8 mouse cellular contexts compared by ENCODE assay signal in genomic region chr13:98205111-98205510, GRCm38 (mm10). TPM values are rescaled to one million over a fixed set of nuclear protein-coding genes. Genes with fewer than 3 reads are reported as not detected.
DNase-seq lines count a peak whose midpoint lies in the region; ATAC-seq and TF ChIP-seq lines count a peak whose summit lies in the region.

No protein-coding gene starts in this region.

- H3K27ac ChIP-seq in lung, embryonic 14.5 days (ENCODE audit: low read depth) = peak overlapping the region; percentile 52
- no peak overlapping the region for H3K27ac ChIP-seq in limb, embryonic 13.5 days
- H3K27ac ChIP-seq in stomach, embryonic 15.5 days = peak overlapping the region; percentile 91

- 15% methylated on average over 8 of the region's 8 CpGs for WGBS in lung, embryonic 14.5 days
- WGBS in limb, embryonic 13.5 days = 18% methylated on average over 8 of the region's 8 CpGs
- WGBS in stomach, embryonic 15.5 days = 19% methylated on average over 8 of the region's 8 CpGs

- no peaks in the 10 kb centered on the region for H3K9me3 ChIP-seq in lung, embryonic 14.5 days (ENCODE audit: low read depth, low read length)
- H3K9me3 ChIP-seq in limb, embryonic 13.5 days = no peaks in the 10 kb centered on the region
- no peaks in the 10 kb centered on the region for H3K9me3 ChIP-seq in stomach, embryonic 15.5 days

- H3K4me1 ChIP-seq in lung, embryonic 14.5 days (ENCODE audit: insufficient read depth) = no peaks in the 10 kb centered on the region; the same call in 1 of the 2 replicates
- H3K4me1 ChIP-seq in limb, embryonic 13.5 days = peaks cover 18% of the 10 kb centered on the region; the same call in 1 of the 2 replicates
- H3K4me1 ChIP-seq in stomach, embryonic 15.5 days = peaks cover 8% of the 10 kb centered on the region; the same call in 1 of the 2 replicates

- no peak overlapping the region for H3K9ac ChIP-seq in lung, embryonic 14.5 days
- 0 out of 2 replicates have a peak overlapping the region, but pooled peaks have one; percentile 73 for H3K9ac ChIP-seq in limb, embryonic 13.5 days
- H3K9ac ChIP-seq in stomach, embryonic 15.5 days = no peak overlapping the region

- TF ChIP-seq CTCF in lung, embryonic 14.5 days (IDR thresholded peaks at IDR 0.05; ENCODE audit: low read depth) = no peak

- peak; percentile 18 to 51 for DNase-seq in adrenal gland, adult (ENCODE audit: inconsistent age in 2 of 2, low spot score in 1 of 2)
- DNase-seq in adrenal gland, postnatal 36 days = no peak
- peak; percentile 24 for DNase-seq in lung, embryonic 14.5 days
- no peak for DNase-seq in lung, postnatal 25 days (ENCODE audit: low spot score)
- no peak for DNase-seq in left cerebral cortex, adult 18-20 months (ENCODE audit: low spot score in 2 of 2)

- peak overlapping the region; percentile 98 for H3K4me2 ChIP-seq in lung, embryonic 14.5 days
- peak overlapping the region; percentile 96 for H3K4me2 ChIP-seq in limb, embryonic 13.5 days (replicated peaks)
- peak overlapping the region; percentile 93 for H3K4me2 ChIP-seq in stomach, embryonic 15.5 days

- H3K27me3 ChIP-seq in lung, embryonic 14.5 days (ENCODE audit: insufficient read depth, low read length) = 0 out of 2 replicates have a peak, but pooled peaks cover 2% of the 10 kb centered on the region
- H3K27me3 ChIP-seq in limb, embryonic 13.5 days = peaks cover 19% of the 10 kb centered on the region
- H3K27me3 ChIP-seq in stomach, embryonic 15.5 days (replicated peaks) = no peaks in the 10 kb centered on the region

- H3K4me3 ChIP-seq in lung, embryonic 14.5 days (ENCODE audit: low read depth, low read length) = peak overlapping the region; percentile 54
- peak overlapping the region; percentile 65 for H3K4me3 ChIP-seq in limb, embryonic 13.5 days
- H3K4me3 ChIP-seq in stomach, embryonic 15.5 days (replicated peaks) = peak overlapping the region; percentile 60

- H3K36me3 ChIP-seq in lung, embryonic 14.5 days (ENCODE audit: insufficient read depth) = no peaks in the 10 kb centered on the region
- H3K36me3 ChIP-seq in limb, embryonic 13.5 days = no peaks in the 10 kb centered on the region
- no peaks in the 10 kb centered on the region for H3K36me3 ChIP-seq in stomach, embryonic 15.5 days

- ATAC-seq in lung, embryonic 14.5 days (ENCODE audit: insufficient read depth) = peak; percentile 64; the same call in 1 of the 2 replicates
- 0 out of 2 replicates have a peak, but pooled peaks have one; percentile 7 for ATAC-seq in limb, embryonic 13.5 days (ENCODE audit: low FRiP score, low read depth)
- ATAC-seq in stomach, embryonic 15.5 days (ENCODE audit: insufficient read depth, low FRiP score, low read depth) = peak; percentile 19; the same call in 1 of the 2 replicates
- ATAC-seq in activated CD4-positive, CD25-positive, alpha-beta regulatory T cell, adult 4 months = no peak

RNA-seq across cellular contexts. Expression of gene Arhgef28, which starts 1.1 kb away (rescaled TPM):
- total RNA-seq in adrenal gland, postnatal 36 days (2021) = 10 to 100 TPM; 13.7 to 19.4 TPM
- polyA plus RNA-seq in lung, embryonic 14.5 days (2014; fragmentation: Nextera tagmentation; extraction: Ambion mirVana) = 14.7 and 15.0 TPM in 2 replicates
- polyA plus RNA-seq in limb, embryonic 13.5 days (2015; fragmentation: Nextera tagmentation; extraction: Ambion mirVana) = 25.0 and 26.2 TPM in 2 replicates
- 23.7 and 25.9 TPM in 2 replicates for polyA plus RNA-seq in stomach, embryonic 15.5 days (2015; fragmentation: Nextera tagmentation; extraction: Ambion mirVana)
- under 1 TPM in 1 of 2 experiments, not detected in 1; 0.08 TPM for polyA plus RNA-seq in activated CD4-positive, CD25-positive, alpha-beta regulatory T cell, adult 4 months (2017; shearing (Covaris generic))
- total RNA-seq in left cerebral cortex, adult 18-20 months (2021) = 10 to 100 TPM; 35.4 to 42.3 TPM

RNA-seq across cellular contexts. Expression of gene Utp15, which starts 57.7 kb away (rescaled TPM):
- 10 to 100 TPM; 18.0 to 20.1 TPM for total RNA-seq in adrenal gland, postnatal 36 days (2021)
- 38.3 and 40.9 TPM in 2 replicates for polyA plus RNA-seq in lung, embryonic 14.5 days (2014; fragmentation: Nextera tagmentation; extraction: Ambion mirVana)
- polyA plus RNA-seq in limb, embryonic 13.5 days (2015; fragmentation: Nextera tagmentation; extraction: Ambion mirVana) = 32.9 and 33.8 TPM in 2 replicates
- polyA plus RNA-seq in stomach, embryonic 15.5 days (2015; fragmentation: Nextera tagmentation; extraction: Ambion mirVana) = 30.1 TPM in 2 replicates
- polyA plus RNA-seq in activated CD4-positive, CD25-positive, alpha-beta regulatory T cell, adult 4 months (2017; shearing (Covaris generic)) = 10 to 100 TPM; 23.8 to 26.9 TPM
- total RNA-seq in left cerebral cortex, adult 18-20 months (2021) = 10 to 100 TPM; 22.5 to 22.8 TPM

RNA-seq across cellular contexts. Expression of gene Ankra2, which starts 57.8 kb away (rescaled TPM):
- 10 to 100 TPM; 21.5 to 25.0 TPM for total RNA-seq in adrenal gland, postnatal 36 days (2021)
- 19.8 and 21.2 TPM in 2 replicates for polyA plus RNA-seq in lung, embryonic 14.5 days (2014; fragmentation: Nextera tagmentation; extraction: Ambion mirVana)
- 22.0 and 22.3 TPM in 2 replicates for polyA plus RNA-seq in limb, embryonic 13.5 days (2015; fragmentation: Nextera tagmentation; extraction: Ambion mirVana)
- 24.7 and 26.5 TPM in 2 replicates for polyA plus RNA-seq in stomach, embryonic 15.5 days (2015; fragmentation: Nextera tagmentation; extraction: Ambion mirVana)
- polyA plus RNA-seq in activated CD4-positive, CD25-positive, alpha-beta regulatory T cell, adult 4 months (2017; shearing (Covaris generic)) = 10 to 100 TPM; 23.1 to 24.9 TPM
- 10 to 100 TPM; 44.6 to 45.9 TPM for total RNA-seq in left cerebral cortex, adult 18-20 months (2021)

Comparison
In these comparisons a context has a peak if more than half of its experiments do, and no peak if none do; other contexts are left out.
1. DNase-seq: peak in adrenal gland, adult (2 of 2) and lung, embryonic 14.5 days (single experiment); none in adrenal gland, postnatal 36 days (0 of 2), lung, postnatal 25 days (single experiment) and left cerebral cortex, adult 18-20 months (0 of 2).
2. RNA of gene Arhgef28, which starts 1.1 kb away (polyA plus RNA-seq): 25.0 to 26.2 TPM in limb, embryonic 13.5 days, 23.7 to 25.9 TPM in stomach, embryonic 15.5 days and 14.7 to 15.0 TPM in lung, embryonic 14.5 days; 0.08 TPM in activated CD4-positive, CD25-positive, alpha-beta regulatory T cell, adult 4 months; every median in the first group is over 10 times any median in the second.
3. Peak in every context shown above with its lines, with median percentiles within 50 percentile points of each other: H3K4me2 ChIP-seq and H3K4me3 ChIP-seq.